Mouse (Mus musculus) left cerebral cortex, postnatal 25 days (tissue): ENCODE measurements around the gene Fmnl2. TPM values are rescaled to one million over a fixed set of nuclear protein-coding genes. Genes with fewer than 3 reads are reported as not detected.
A peak's percentile ranks its signal among the peaks of the same experiment; 100 is the strongest.

Source experiments
- DNase-seq, 2 experiments: peaks; one replicate each; pipeline ENCODE4 v3.0.0; 2022; ENCODE audit warnings: low spot score in 2 of 2, mixed read lengths in 1 of 2
- intact Hi-C: fragments of 180-260 bp; cut with DNase I; formaldehyde crosslinking; loops from one replicate; pipeline ENCODE4 v1.15.1; 2025
- total RNA-seq, 2 experiments: library from RNA; stranded (reverse); gene quantifications; 2 replicates each; pipeline ENCODE4 v1.2.3; 2021

The Fmnl2 gene
- total RNA-seq, 2 experiments from 2014 or later = 45.5 to 46.8 TPM

DNA sequence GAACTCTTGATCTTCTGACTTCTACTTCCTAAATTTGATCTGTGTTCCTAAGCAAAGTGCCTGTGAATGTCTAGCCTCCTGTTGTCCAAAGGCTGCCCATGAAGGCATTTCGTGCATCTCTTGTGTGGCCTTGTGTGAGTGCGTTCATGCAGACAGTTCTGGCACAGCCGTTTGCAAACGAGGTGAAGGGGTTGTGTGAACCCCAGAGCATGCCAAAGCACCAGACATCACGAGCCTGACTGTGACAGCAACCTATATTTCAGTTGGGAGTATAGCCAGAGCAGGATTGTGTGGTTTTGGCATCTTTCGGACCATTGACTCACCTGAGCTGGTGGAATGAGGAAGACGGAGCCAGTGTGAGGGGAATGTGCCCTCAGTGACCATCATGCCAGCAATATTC, 148.5 kb downstream of the Fmnl2 start:
- intact Hi-C loops = loop anchor here (2.0 to 5.0 kb wide), 2 partner anchors 77 to 244 kb away; no protein-coding TSS in a partner anchor
- no peak for DNase-seq

DNA sequence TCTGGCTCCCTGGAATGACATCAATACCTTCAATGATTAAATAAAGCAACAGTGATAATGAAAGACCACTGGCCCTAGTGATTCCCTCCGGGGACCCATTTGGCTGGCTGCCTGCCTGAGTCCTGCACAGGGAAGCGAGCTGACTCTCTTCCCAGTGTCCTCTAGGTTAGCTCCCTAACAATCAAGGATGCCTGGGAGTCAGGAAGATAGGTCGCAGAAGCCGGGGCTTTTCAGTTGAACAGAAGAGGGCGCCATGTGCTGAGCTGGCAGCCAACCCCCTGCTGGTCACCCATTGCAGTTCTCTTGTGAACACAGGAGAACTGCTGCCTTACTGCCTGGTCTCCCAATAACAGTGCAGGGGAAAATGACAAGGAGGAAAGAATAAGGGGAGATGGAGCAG, 149.5 kb downstream of the Fmnl2 start:
- peak; percentile 34 to 54 for DNase-seq
- intact Hi-C loops = loop anchor here (2.0 to 5.0 kb wide), 2 partner anchors 76 to 245 kb away; no protein-coding TSS in a partner anchor

GRCm38 (mm10) chr2:53013051-53013450, 155.4 kb downstream of the Fmnl2 start:
- intact Hi-C loops = no loop called here
- no peak for DNase-seq

DNA sequence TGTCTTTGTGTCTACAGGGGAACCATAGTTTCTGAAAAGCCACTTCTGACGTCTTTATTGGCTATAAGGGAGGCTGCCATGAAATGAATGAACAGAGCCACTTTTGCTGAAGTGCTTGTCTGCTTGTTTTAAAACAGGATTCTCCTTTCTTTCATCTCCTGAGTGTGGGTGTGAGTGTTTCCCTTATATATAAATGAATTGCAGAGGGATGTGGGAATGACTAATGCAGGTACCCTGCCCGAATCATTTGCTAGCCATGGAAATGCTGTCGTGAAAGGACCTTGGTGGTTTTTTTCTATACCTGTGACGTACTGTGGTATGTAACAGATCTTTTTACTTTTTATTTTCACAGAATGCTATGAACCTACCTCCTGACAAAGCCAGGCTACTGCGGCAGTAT, 156.8 kb downstream of the Fmnl2 start:
- intact Hi-C loops = no loop called here

GRCm38 (mm10) chr2:53022982-53023381, 165.3 kb downstream of the Fmnl2 start:
- intact Hi-C loops = no loop called here
- no peak for DNase-seq

More for the DNA sequence above, 156.8 kb downstream of the Fmnl2 start:
- peak in 1 of 2 experiments; percentile 60 for DNase-seq

GRCm38 (mm10) chr2:53026056-53026769, 168.6 kb downstream of the Fmnl2 start:
- intact Hi-C loops = no loop called here
- no peak for DNase-seq

DNA sequence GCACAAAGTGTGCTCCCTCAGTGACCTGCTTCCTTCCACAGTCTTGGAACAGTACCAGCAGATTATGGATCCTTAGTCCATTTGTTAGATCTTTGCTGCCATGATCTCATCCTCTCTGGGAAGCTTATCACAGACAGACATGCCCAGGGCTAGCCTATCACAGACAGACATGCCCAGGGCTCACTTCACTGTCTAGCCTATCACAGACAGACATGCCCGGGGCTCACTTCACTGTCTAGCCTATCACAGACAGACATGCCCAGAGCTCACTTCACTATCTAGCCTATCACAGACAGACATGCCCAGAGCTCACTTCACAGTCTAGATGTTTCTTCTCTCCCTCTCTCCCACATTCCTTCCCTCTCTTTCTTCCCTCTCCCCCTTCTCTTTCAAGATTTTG, 171.2 kb downstream of the Fmnl2 start:
- DNase-seq = no peak
- intact Hi-C loops = no loop called here

GRCm38 (mm10) chr2:53029716-53030431, 172.2 kb downstream of the Fmnl2 start:
- intact Hi-C loops = loop anchor here (2.0 kb wide), 1 partner anchor 29 kb away; no protein-coding TSS in a partner anchor
- DNase-seq = peak in 1 of 2 experiments; percentile 81

GRCm38 (mm10) chr2:53030432-53030826, 172.8 kb downstream of the Fmnl2 start:
- intact Hi-C loops = loop anchor here (2.0 kb wide), 1 partner anchor 28 kb away; no protein-coding TSS in a partner anchor
- peak in 1 of 2 experiments; percentile 28 for DNase-seq

DNA sequence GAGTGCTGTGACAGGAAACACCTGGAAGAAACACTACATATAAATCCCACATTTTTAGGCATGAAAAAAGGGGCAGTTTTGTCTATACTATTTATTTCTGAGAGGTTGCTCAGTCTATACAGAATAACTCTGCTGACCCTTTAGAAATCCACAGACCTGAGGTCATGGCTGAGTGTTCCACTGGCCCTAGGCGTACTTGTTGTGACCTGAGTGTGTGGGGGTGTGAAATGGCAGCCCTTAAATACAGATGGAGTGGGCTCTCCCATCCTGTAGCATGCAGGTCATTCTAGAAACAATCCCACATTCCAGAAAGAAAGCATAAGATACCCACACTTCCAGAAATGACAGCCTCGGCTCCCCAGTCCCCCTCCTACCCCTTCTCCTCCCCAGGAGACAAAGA, 180.6 kb downstream of the Fmnl2 start:
- intact Hi-C loops = no loop called here
- DNase-seq = no peak

DNA sequence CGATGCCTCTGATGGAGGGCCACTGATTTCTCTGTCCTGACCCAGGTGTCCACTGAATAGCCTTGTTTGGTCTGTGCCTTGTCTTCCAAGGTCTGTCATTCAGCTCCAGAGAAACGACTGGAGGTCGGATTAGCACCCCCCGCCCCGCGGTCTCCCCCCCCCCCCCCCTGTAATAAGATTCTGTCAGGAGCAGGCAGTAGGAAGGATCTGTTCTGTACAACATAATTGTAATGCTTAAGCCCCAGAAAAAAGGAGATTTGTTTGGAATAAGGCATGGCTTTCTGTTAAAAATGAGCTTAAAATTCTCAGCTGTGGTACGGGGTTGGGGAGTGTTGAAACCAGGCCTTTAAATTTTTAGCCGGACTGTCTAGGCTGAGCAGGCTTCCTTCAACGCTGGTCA, 181.1 kb downstream of the Fmnl2 start:
- no peak for DNase-seq
- intact Hi-C loops = no loop called here

DNA sequence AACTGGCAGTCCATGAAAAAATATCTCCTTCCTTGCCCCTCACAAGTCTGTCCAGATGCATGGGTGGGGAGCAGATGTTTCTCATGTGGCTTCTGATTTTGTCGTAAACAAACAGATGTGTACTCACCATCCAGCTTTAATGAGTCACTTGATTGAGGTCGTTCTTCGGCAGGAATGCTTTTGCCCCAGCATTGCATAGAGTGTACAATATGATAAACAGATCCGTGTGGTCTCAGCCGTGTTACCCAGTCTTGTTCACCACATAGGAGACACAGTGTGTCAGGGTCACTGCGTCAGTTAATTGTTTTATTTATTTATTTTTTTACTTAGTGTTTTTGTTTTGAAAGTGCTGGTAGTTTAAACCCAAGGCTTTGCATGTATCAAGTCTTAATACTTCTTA, 189.4 kb downstream of the Fmnl2 start:
- intact Hi-C loops = no loop called here
- no peak for DNase-seq

DNA sequence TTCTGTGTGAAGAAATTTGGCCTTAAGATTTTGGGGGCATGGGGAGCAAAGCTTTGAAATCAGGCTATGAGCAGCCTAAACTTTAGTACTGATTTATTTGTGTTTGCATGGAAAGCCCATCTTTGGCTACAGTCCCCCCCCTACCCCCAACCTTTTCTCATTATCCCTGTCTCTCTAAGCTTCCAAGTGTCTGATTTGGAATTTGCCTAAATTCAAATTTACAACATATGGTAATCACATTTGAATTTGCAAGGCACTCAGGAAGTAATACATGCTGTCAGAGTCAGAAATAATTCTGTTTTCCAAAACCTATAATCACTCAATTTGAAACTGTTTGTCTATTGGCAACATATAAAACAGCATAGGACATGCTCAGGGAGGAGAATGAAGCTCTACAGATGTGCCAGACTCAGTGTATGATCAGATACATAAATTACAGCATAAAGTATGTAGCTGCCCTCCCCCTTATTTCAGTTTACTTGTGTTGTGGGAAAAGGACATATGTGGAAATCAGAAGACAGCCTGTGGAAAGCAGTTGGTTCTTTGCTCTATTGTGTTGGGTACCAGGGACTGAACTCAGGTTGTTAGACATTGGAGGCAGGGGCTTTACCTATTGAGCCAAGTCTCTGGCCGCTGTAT, 190.2 kb downstream of the Fmnl2 start:
- intact Hi-C loops = no loop called here
- no peak for DNase-seq

DNA sequence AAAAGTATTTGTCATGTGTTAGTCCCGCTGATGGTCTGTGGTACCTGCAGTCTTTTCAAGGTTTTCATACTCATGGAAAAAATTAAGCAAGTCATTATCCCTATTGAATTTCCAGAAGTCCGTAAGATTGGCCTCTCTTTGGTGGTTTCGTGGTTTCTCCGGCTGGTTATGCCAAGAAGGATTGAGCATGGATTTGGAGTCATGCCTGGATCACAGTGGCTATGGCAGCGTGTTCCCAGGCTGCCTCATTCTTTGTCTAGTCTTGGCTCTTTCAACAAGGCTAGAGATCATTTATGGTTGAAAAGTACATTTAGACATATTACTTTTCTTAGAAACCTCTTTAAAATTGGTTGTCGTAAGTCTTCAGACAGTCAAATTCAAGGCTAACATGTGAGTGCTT, 192.7 kb downstream of the Fmnl2 start:
- no peak for DNase-seq

GRCm38 (mm10) chr2:53051502-53051901, 193.8 kb downstream of the Fmnl2 start:
- no peak for DNase-seq
- intact Hi-C loops = no loop called here

More for the DNA sequence above, 192.7 kb downstream of the Fmnl2 start:
- intact Hi-C loops = no loop called here

DNA sequence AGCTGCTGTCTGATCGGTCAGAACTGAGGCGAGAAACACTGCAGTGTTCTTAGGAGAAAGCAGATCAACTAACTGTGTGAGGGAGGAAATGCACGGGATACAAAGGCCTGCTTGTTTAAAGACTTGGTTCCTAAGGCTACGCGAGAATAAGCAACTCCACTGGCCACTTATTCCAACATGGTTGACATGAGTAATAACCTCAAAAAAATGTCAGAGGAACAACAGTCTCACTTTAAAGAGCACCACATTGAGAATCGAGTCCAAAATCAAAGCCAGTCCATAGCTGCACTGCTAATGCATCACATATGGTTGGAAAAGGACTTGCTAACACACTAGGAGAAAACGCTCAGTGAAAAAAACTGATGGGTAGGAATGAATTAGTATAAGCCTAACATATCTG, 196.1 kb downstream of the Fmnl2 start:
- intact Hi-C loops = no loop called here
- no peak for DNase-seq

- intact Hi-C loops = no loop called here
- DNase-seq = no peak
Observed at GRCm38 (mm10) chr2:53056556-53056955, 198.9 kb downstream of the Fmnl2 start.

DNA sequence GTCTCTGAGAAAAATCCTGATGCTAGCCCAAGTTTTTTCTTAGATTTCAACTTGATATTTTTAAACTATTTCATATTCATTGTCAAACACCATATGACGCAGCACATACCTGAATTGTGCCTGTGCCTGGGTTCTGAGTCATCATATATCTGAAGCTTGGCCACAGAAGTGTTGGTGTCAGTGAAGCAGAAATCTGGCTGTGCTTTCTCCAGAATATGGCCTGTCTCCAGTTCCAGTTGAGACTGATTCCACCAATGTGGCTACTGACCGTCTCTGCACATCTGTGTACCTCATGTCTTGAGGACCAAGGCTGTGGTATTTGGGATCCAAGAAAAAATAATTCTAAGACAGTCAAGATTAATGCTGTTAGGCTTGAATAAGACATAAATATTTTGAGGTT, 199.6 kb downstream of the Fmnl2 start:
- intact Hi-C loops = no loop called here
- DNase-seq = peak in 1 of 2 experiments; percentile 81

DNA sequence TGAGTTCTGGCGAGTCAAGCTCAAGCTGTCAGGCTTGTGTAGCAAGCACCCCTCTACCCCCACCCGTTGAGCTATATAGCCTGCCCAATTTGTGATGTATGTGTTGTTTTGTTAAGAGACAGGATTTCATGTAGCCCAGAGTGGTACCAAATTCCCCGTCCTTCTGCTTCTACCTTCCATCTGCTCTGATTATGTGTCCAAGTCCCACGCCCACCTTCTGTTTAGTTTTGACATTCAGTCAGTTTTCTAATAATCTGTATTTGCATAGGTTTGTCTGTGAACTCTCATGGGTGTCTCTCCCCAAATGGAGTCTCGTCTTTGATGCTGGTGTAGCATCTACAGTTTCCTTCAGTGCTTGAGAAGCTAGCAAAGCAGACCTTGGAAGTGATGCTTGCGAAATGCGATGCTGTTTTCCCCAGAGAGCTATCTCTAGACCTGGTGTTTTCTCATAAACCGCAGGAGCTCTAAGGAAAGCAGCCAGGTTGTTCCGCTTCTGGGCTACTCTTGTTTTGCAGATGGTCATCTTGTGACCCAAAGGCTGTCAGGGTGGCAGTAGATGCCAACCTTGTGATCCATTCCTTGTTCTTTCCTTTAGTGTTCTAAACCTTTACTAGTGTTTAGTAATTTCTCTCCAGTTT, 203.8 kb downstream of the Fmnl2 start:
- DNase-seq = no peak

DNA sequence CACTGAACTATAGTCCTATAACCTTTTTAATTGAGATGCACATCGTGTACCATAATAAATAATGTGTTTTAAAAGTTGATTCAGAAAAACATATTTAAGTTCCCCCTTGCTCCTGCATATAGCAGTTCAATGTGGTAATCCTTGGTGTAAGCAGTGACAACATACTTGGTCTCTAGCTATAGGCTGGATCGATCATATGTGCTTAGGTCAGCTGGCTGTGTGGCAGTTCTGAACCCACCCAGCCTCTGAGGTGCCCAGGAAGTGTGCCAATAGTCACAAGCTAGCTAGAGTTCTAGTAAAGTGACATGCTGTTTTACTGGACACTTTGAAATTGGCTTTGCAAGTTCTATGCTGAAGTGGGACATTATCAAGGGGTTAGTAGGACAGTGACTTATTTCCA, 209.3 kb downstream of the Fmnl2 start:
- no peak for DNase-seq
- intact Hi-C loops = no loop called here

More for the DNA sequence above, 203.8 kb downstream of the Fmnl2 start:
- intact Hi-C loops = no loop called here
